12 mouse cellular contexts compared by ENCODE assay signal in genomic region chr11:115433342-115433741, GRCm38 (mm10). TPM values are rescaled to one million over a fixed set of nuclear protein-coding genes. Genes with fewer than 3 reads are reported as not detected.
"Had no signal": no experiment of that assay in that cellular context is flagged by ENCODE, and none has a peak within 500 bp of the region (broad histone marks: within the 10 kb centered on the region; RNA-seq: fewer than 3 reads in every experiment).

No protein-coding gene starts in this region.

- H3K4me3 ChIP-seq: midbrain, embryonic 12.5 days; stomach, embryonic 15.5 days had no signal

- H3K27ac ChIP-seq: hindbrain, postnatal 0 days; midbrain, embryonic 12.5 days; stomach, embryonic 15.5 days had no signal

- H3K27me3 ChIP-seq: stomach, embryonic 15.5 days had no signal

- H3K9ac ChIP-seq: midbrain, embryonic 12.5 days; stomach, embryonic 15.5 days had no signal

- ATAC-seq: hindbrain, postnatal 0 days; midbrain, embryonic 16.5 days had no signal

- H3K4me2 ChIP-seq: midbrain, embryonic 12.5 days; stomach, embryonic 15.5 days had no signal

- DNase-seq: kidney, postnatal 4 days; left cerebral cortex, postnatal 4 days; lung, adult 18-20 months; right cerebral cortex, adult 18-20 months; right cerebral cortex, postnatal 25 days; thymus, postnatal 4 days had no signal

- H3K9me3 ChIP-seq: midbrain, embryonic 12.5 days; stomach, embryonic 15.5 days had no signal

RNA-seq across cellular contexts. Expression of gene Trim80, which starts 7.0 kb away (rescaled TPM):
- polyA plus RNA-seq: lung, embryonic 16.5 days; midbrain, embryonic 12.5 days; midbrain, embryonic 16.5 days; neural tube, embryonic 14.5 days had no signal
